Comparison of ENCODE assay signal across 8 mouse cellular contexts in the genomic region with DNA sequence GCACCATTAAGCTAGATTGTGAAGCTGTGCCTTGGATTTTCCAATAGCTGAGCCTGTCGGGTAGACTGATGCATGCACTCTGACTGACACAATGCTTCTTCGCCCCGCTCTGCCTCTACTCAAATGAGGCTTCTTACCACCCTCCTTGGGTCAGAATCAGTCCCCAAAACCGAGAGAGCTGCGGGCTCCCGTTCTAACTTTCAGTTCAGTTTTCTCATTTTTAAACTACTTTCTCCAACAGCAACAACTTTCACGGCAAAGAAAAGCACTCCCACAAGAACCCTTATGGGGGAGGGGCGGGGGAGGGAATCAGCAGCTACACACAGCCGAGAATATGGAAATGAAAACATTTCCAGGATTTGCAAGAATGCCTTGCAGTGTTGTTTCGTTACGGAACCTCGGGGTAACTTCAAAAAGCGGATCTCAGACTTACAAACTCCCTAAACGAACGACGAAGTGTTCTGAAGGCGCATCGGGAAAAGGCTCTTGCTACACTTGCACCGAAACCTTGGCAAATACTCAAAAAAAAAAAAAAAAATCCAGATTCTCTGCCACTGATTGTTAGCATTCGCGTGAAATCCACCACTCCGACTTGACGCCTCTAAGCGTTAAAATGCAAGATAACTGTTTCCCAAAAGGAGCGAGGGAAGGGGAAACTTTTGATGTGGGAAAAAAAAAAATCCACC. TPM values are rescaled to one million over a fixed set of nuclear protein-coding genes. Genes with fewer than 3 reads are reported as not detected.
DNase-seq lines count a peak whose midpoint lies in the region; ATAC-seq and TF ChIP-seq lines count a peak whose summit lies in the region.

No protein-coding gene starts in this region.

- peak overlapping the region; percentile 71 for H3K4me2 ChIP-seq in embryonic facial prominence, embryonic 12.5 days (replicated peaks)
- H3K4me2 ChIP-seq in limb, embryonic 14.5 days (replicated peaks; ENCODE audit: low read depth, low read length, severe bottlenecking): peak overlapping the region; percentile 79
- H3K4me2 ChIP-seq in midbrain, embryonic 15.5 days: peak overlapping the region; percentile 79

- H3K27ac ChIP-seq in embryonic facial prominence, embryonic 12.5 days: peak overlapping the region; percentile 100
- H3K27ac ChIP-seq in hindbrain, embryonic 10.5 days: peak overlapping the region; percentile 100
- H3K27ac ChIP-seq in limb, embryonic 14.5 days (replicated peaks; ENCODE audit: low read depth, low read length): peak overlapping the region; percentile 100
- H3K27ac ChIP-seq in midbrain, embryonic 15.5 days: peak overlapping the region; percentile 99

- H3K9me3 ChIP-seq in embryonic facial prominence, embryonic 12.5 days: no peaks in the 10 kb centered on the region
- no peaks in the 10 kb centered on the region for H3K9me3 ChIP-seq in hindbrain, embryonic 10.5 days
- no peaks in the 10 kb centered on the region for H3K9me3 ChIP-seq in limb, embryonic 14.5 days (ENCODE audit: control insufficient read depth, low read length)
- H3K9me3 ChIP-seq in midbrain, embryonic 15.5 days: no peaks in the 10 kb centered on the region

- peaks cover 22% of the 10 kb centered on the region for H3K4me1 ChIP-seq in embryonic facial prominence, embryonic 12.5 days
- H3K4me1 ChIP-seq in hindbrain, embryonic 10.5 days (replicated peaks): peaks cover 29% of the 10 kb centered on the region
- peaks cover 19% of the 10 kb centered on the region for H3K4me1 ChIP-seq in limb, embryonic 14.5 days (ENCODE audit: control insufficient read depth, insufficient read depth, low read length)
- H3K4me1 ChIP-seq in midbrain, embryonic 15.5 days: peaks cover 27% of the 10 kb centered on the region

- H3K4me3 ChIP-seq in embryonic facial prominence, embryonic 12.5 days: peak overlapping the region; percentile 96
- H3K4me3 ChIP-seq in hindbrain, embryonic 10.5 days: peak overlapping the region; percentile 99
- peak overlapping the region; percentile 92 for H3K4me3 ChIP-seq in limb, embryonic 14.5 days (replicated peaks; ENCODE audit: low read length)
- peak overlapping the region; percentile 95 for H3K4me3 ChIP-seq in midbrain, embryonic 15.5 days

- no peaks in the 10 kb centered on the region for H3K27me3 ChIP-seq in embryonic facial prominence, embryonic 12.5 days
- H3K27me3 ChIP-seq in hindbrain, embryonic 10.5 days (ENCODE audit: insufficient read depth, poor library complexity, severe bottlenecking): no peaks in the 10 kb centered on the region
- no peaks in the 10 kb centered on the region for H3K27me3 ChIP-seq in limb, embryonic 14.5 days (ENCODE audit: control insufficient read depth, insufficient read depth, low read length)
- H3K27me3 ChIP-seq in midbrain, embryonic 15.5 days (replicated peaks): no peaks in the 10 kb centered on the region

- TF ChIP-seq POLR2A in limb, embryonic 14.5 days (IDR thresholded peaks at IDR 0.05; ENCODE audit: borderline replicate concordance, extremely low read depth, insufficient read depth, insufficient read length): no peak

- ATAC-seq in embryonic facial prominence, embryonic 12.5 days (ENCODE audit: insufficient number of reproducible peaks, insufficient read depth, low FRiP score, low TSS enrichment): no peak
- no peak for ATAC-seq in limb, embryonic 14.5 days (ENCODE audit: low FRiP score, low read depth)
- no peak for ATAC-seq in midbrain, embryonic 15.5 days (replicated peaks)

- peak; percentile 20 for DNase-seq in gastrocnemius, postnatal 10 days
- no peak for DNase-seq in gastrocnemius, postnatal 36 days
- DNase-seq in Muller cell, postnatal 12 days (ENCODE audit: inconsistent ontology term): peak; percentile 72
- DNase-seq in hindbrain, embryonic 10.5 days (ENCODE audit: low spot score): peak; percentile 47
- no peak for DNase-seq in limb, embryonic 14.5 days (ENCODE audit: low spot score)
- peak; percentile 44 for DNase-seq in thymus, postnatal 4 days

- under 1% methylated on average over 25 of the region's 25 CpGs for WGBS in embryonic facial prominence, embryonic 12.5 days
- WGBS in hindbrain, embryonic 10.5 days: under 1% methylated on average over 25 of the region's 25 CpGs
- under 1% methylated on average over 25 of the region's 25 CpGs for WGBS in limb, embryonic 14.5 days
- under 1% methylated on average over 25 of the region's 25 CpGs for WGBS in midbrain, embryonic 15.5 days

- peaks cover 12% of the 10 kb centered on the region for H3K36me3 ChIP-seq in embryonic facial prominence, embryonic 12.5 days
- peaks cover 31% of the 10 kb centered on the region for H3K36me3 ChIP-seq in hindbrain, embryonic 10.5 days
- peaks cover 16% of the 10 kb centered on the region for H3K36me3 ChIP-seq in limb, embryonic 14.5 days (ENCODE audit: control insufficient read depth, insufficient read depth, low read length)
- no peaks in the 10 kb centered on the region for H3K36me3 ChIP-seq in midbrain, embryonic 15.5 days (replicated peaks)

- intact Hi-C loops in gastrocnemius, postnatal 36 days (cut with DNase I): no loop called here

- peak overlapping the region; percentile 98 for H3K9ac ChIP-seq in embryonic facial prominence, embryonic 12.5 days
- H3K9ac ChIP-seq in limb, embryonic 14.5 days (ENCODE audit: low read depth, low read length, severe bottlenecking): peak overlapping the region; percentile 96
- H3K9ac ChIP-seq in midbrain, embryonic 15.5 days: peak overlapping the region; percentile 86

RNA-seq across cellular contexts. Expression of gene Dek, which starts 1.0 kb away (rescaled TPM):
- 10 to 100 TPM; 52.5 to 62.9 TPM for total RNA-seq in gastrocnemius, postnatal 10 days (2021)
- total RNA-seq in gastrocnemius, postnatal 36 days (2021): 10 to 100 TPM; 27.1 to 36.0 TPM
- polyA plus RNA-seq in embryonic facial prominence, embryonic 12.5 days (2016; fragmentation: Nextera tagmentation; extraction: Ambion mirVana): 328 and 346 TPM in 2 replicates
- polyA plus RNA-seq in hindbrain, embryonic 10.5 days (2016; fragmentation: Nextera tagmentation; extraction: Ambion mirVana): 222 and 348 TPM in 2 replicates
- 106 and 126 TPM in 2 replicates for polyA plus RNA-seq in limb, embryonic 14.5 days (2012; rRNA removed)
- 232 and 260 TPM in 2 replicates for polyA plus RNA-seq in limb, embryonic 14.5 days (2014; fragmentation: Nextera tagmentation; extraction: Ambion mirVana)
- 112 and 122 TPM in 2 replicates for polyA plus RNA-seq in midbrain, embryonic 15.5 days (2015; fragmentation: Nextera tagmentation; extraction: Ambion mirVana)

RNA-seq across cellular contexts. Expression of gene Rnf144b, which starts 17.5 kb away (rescaled TPM):
- 10 to 100 TPM; 10.1 to 11.9 TPM for total RNA-seq in gastrocnemius, postnatal 10 days (2021)
- total RNA-seq in gastrocnemius, postnatal 36 days (2021): 10 to 100 TPM; 19.8 to 20.3 TPM
- polyA plus RNA-seq in embryonic facial prominence, embryonic 12.5 days (2016; fragmentation: Nextera tagmentation; extraction: Ambion mirVana): 1.00 and 1.1 TPM in 2 replicates
- 0.46 and 0.82 TPM in 2 replicates for polyA plus RNA-seq in hindbrain, embryonic 10.5 days (2016; fragmentation: Nextera tagmentation; extraction: Ambion mirVana)
- 5.7 and 5.9 TPM in 2 replicates for polyA plus RNA-seq in limb, embryonic 14.5 days (2012; rRNA removed)
- 5.2 and 5.8 TPM in 2 replicates for polyA plus RNA-seq in limb, embryonic 14.5 days (2014; fragmentation: Nextera tagmentation; extraction: Ambion mirVana)
- 0.74 and 0.91 TPM in 2 replicates for polyA plus RNA-seq in midbrain, embryonic 15.5 days (2015; fragmentation: Nextera tagmentation; extraction: Ambion mirVana)

Comparison
In these comparisons a context has a peak if more than half of its experiments do, and no peak if none do; other contexts are left out.
1. DNase-seq: peak in gastrocnemius, postnatal 10 days (single experiment), Muller cell, postnatal 12 days (single experiment), hindbrain, embryonic 10.5 days (single experiment) and thymus, postnatal 4 days (single experiment); none in gastrocnemius, postnatal 36 days (0 of 2) and limb, embryonic 14.5 days (single experiment).
2. Peak in every context shown above with its lines, with median percentiles within 50 percentile points of each other: H3K27ac ChIP-seq, H3K4me2 ChIP-seq, H3K4me3 ChIP-seq and H3K9ac ChIP-seq.